Mouse (Mus musculus): ENCODE results near the gene Gbp7.

DNA sequence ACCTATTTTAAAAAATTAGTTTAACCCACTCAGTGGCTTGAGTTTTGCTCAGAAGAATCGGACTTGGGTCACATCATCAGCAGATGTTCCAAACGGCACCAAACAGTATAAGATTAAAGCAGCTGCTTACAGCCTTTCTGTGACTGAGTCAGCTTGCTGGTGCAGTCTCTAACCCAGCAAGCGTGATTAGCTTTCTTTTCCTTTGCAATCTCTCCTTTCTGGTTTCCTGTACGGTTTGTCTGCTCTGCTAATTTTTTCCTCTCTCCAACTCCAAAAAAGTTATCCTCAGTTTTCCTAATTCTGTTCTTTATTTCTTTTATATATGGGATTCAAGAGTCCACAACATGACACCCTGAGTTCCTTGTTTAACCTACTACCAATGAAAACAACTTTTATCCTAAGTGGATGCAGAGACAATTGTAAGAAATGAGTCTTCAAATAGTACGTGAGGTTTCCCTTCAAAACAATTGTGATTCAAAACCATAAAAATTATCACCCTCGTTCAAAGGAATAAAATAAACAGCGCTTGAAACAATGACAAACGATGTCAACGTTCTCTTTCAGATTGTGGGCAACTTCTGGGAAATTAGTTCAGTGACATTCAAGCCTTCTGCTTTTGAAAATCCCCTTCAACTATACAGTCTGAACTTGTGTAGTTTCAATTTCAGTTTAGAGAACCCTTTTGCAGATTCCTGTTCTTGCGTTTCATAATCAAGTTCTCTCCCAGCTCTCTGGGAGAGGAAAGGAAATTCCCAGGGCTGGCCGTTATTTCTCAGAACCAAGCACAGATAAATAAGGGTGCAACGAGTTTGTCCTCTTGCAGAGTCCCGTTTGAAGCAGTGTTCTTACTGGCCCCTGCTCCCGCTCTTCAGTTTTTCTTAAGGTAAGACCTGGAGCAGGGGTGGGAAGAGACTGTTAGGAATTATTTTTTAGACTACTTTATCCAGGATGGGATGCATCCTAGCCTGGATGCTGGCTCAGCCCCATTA, 33.7 kb upstream of the Gbp7 start:
- TF ChIP-seq TAL1 (IDR thresholded peaks at IDR 0.05; ENCODE audit: low read length): no peak
- TF ChIP-seq GATA1 (IDR thresholded peaks at IDR 0.05; ENCODE audit: low read length): no peak
